8 mouse cellular contexts compared by ENCODE assay signal in genomic region chr2:112239212-112239934, GRCm38 (mm10). TPM values are rescaled to one million over a fixed set of nuclear protein-coding genes. Genes with fewer than 3 reads are reported as not detected.
DNase-seq lines count a peak whose midpoint lies in the region; ATAC-seq and TF ChIP-seq lines count a peak whose summit lies in the region.

Gene Lpcat4, plus strand, starts transcription at chr2:112239468.

- no peak for TF ChIP-seq CTCF in Patski (IDR thresholded peaks at IDR 0.05)

- CTCF ChIA-PET in Patski (lab: Charles Lee), result interaction anchor here (0.7 to 3.1 kb wide), 8 partner anchors 9 to 121 kb away, joined by 3 to 9 read pairs (median 4); partner anchors contain the start of gene Nutm1

- peak within 1 kb of the TSS; percentile 84 for H3K4me2 ChIP-seq in hindbrain, embryonic 13.5 days

- in situ Hi-C loops in Patski (cut with MboI; ENCODE audit: low pct_unique_long_range_greater_than_20kb), result no loop called here

- H3K36me3 ChIP-seq in hindbrain, embryonic 13.5 days, result peaks cover 14% of the 10 kb centered on the region

- H3K4me3 ChIP-seq in hindbrain, embryonic 13.5 days, result peak within 1 kb of the TSS; percentile 77

- no peak for DNase-seq in Patski (ENCODE audit: low read depth, low spot score)
- DNase-seq in cerebellum, postnatal 10 days, result peak; percentile 97
- peak; percentile 78 to 90 for DNase-seq in frontal cortex, postnatal 14 days (ENCODE audit: low spot score in 2 of 2)
- DNase-seq in layer of hippocampus, postnatal 25 days (ENCODE audit: extremely low spot score in 1 of 2, low spot score in 1 of 2), result peak; percentile 92 to 94
- peak; percentile 92 for DNase-seq in lung, postnatal 14 days
- peak; percentile 87 for DNase-seq in ovary, postnatal 36 days (ENCODE audit: low spot score)
- DNase-seq in thymus, postnatal 36 days, result peak; percentile 88 to 89

- no peaks in the 10 kb centered on the region for H3K27me3 ChIP-seq in Patski
- 0 out of 2 replicates have a peak, but pooled peaks cover 2% of the 10 kb centered on the region for H3K27me3 ChIP-seq in hindbrain, embryonic 13.5 days

- H3K27ac ChIP-seq in hindbrain, embryonic 13.5 days, result peak within 1 kb of the TSS; percentile 98

- peak within 1 kb of the TSS; percentile 93 for H3K9ac ChIP-seq in hindbrain, embryonic 13.5 days

- peak; percentile 96 for ATAC-seq in Patski
- peak; percentile 92 for ATAC-seq in hindbrain, embryonic 13.5 days (ENCODE audit: low FRiP score)

- H3K4me1 ChIP-seq in hindbrain, embryonic 13.5 days (replicated peaks), result peaks cover 16% of the 10 kb centered on the region

- no peaks in the 10 kb centered on the region for H3K9me3 ChIP-seq in hindbrain, embryonic 13.5 days

- WGBS in hindbrain, embryonic 13.5 days, result under 1% methylated on average over 82 of the region's 94 CpGs

- POLR2A ChIA-PET in Patski (lab: Charles Lee), result interaction anchor here (0.7 to 1.0 kb wide), 2 partner anchors 44 to 101 kb away, joined by 3 to 5 read pairs; no protein-coding TSS in a partner anchor

RNA-seq across cellular contexts. Expression of gene Lpcat4, which starts in this region (rescaled TPM):
- polyA plus RNA-seq in Patski (2021), result 46.9 TPM
- 14.9 and 15.5 TPM in 2 replicates for polyA plus RNA-seq in hindbrain, embryonic 13.5 days (2015; fragmentation: Nextera tagmentation; extraction: Ambion mirVana)
- 10 to 100 TPM; 78.7 to 95.6 TPM for total RNA-seq in layer of hippocampus, postnatal 25 days (2021)
